Mouse (Mus musculus) limb, embryonic 14.5 days (tissue): ENCODE measurements around the gene Olfr418. TPM values are rescaled to one million over a fixed set of nuclear protein-coding genes. Genes with fewer than 3 reads are reported as not detected.

Experiments
- ATAC-seq: fragments of 200-750 bp; cut with Nextera tagmentation; 2 replicates; pipeline ENCODE4 v1.8.0; 2017; ENCODE audit warnings: low read depth, moderate number of reproducible peaks, moderate TSS enrichment; ENCODE audit not compliant: low FRiP score
- DNase-seq: peaks from one replicate; pipeline ENCODE4 v3.0.0-alpha.2; 2015; ENCODE audit warnings: low spot score
- H3K27ac ChIP-seq: fragments of 300-500 bp; sonication (generic); replicated peaks from 2 replicates; pipeline ENCODE4 v1.5.1; 2014; ENCODE audit warnings: low read depth, mild to moderate bottlenecking, low read length, moderate library complexity, mixed read lengths
- H3K27me3 ChIP-seq: fragments of 300-500 bp; sonication (generic); 2 replicates; pipeline ENCODE4 v1.6.1; 2014; ENCODE audit warnings: low read length, mixed read lengths; ENCODE audit not compliant: control insufficient read depth, insufficient read depth
- H3K36me3 ChIP-seq: fragments of 300-500 bp; sonication (generic); 2 replicates; pipeline ENCODE4 v1.6.1; 2014; ENCODE audit warnings: mild to moderate bottlenecking, low read length, moderate library complexity, mixed read lengths; ENCODE audit not compliant: control insufficient read depth, insufficient read depth
- H3K4me1 ChIP-seq: fragments of 300-500 bp; sonication (generic); 2 replicates; pipeline ENCODE4 v1.6.1; 2014; ENCODE audit warnings: antibody characterized with exemption, low read length, mixed read lengths; ENCODE audit not compliant: control insufficient read depth, insufficient read depth
- H3K4me2 ChIP-seq: fragments of 300-500 bp; sonication (generic); replicated peaks from 2 replicates; pipeline ENCODE4 v1.6.1; 2014; ENCODE audit warnings: low read depth, mild to moderate bottlenecking, low read length, moderate library complexity; ENCODE audit not compliant: severe bottlenecking
- H3K4me3 ChIP-seq: fragments of 300-500 bp; sonication (generic); replicated peaks from 2 replicates; pipeline ENCODE4 v1.5.1; 2014; ENCODE audit warnings: low read length
- H3K9ac ChIP-seq: fragments of 300-500 bp; sonication (generic); 2 replicates; pipeline ENCODE4 v1.6.1; 2014; ENCODE audit warnings: mild to moderate bottlenecking, low read depth, low read length, moderate library complexity; ENCODE audit not compliant: severe bottlenecking
- H3K9me3 ChIP-seq: fragments of 300-500 bp; sonication (generic); 2 replicates; pipeline ENCODE4 v1.6.1; 2016; ENCODE audit warnings: low read length; ENCODE audit not compliant: control insufficient read depth
- POLR2A ChIP-seq: fragments of 200-500 bp; IDR thresholded peaks from 2 replicates; pipeline ENCODE4 v1.8.0; 2012; ENCODE audit warnings: inconsistent platforms, mild to moderate bottlenecking, moderate library complexity, borderline replicate concordance; ENCODE audit not compliant: insufficient read depth, insufficient read length; ENCODE audit errors: extremely low read depth
- WGBS: fragments of 180-500 bp; shearing (Covaris S2); extraction: QIAGEN DNeasy Blood & Tissue Kit; methylation state at CpG from one replicate; pipeline ENCODE4 v1.1.7; 2014; 5-methylcytosine and 5-hydroxymethylcytosine counted together
- polyA plus RNA-seq, 2 experiments: library from polyadenylated mRNA; depleted of rRNA in 1 of 2; stranded (reverse) in 1 of 2; unstranded in 1 of 2; fragments of >200 nt; fragmentation: Nextera tagmentation in 1 of 2; extraction: Ambion mirVana in 1 of 2; gene quantifications; 2 replicates each; pipeline versions ENCODE4 v1.2.1 to v1.2.3; 2012 to 2014

Gene Olfr418
- polyA plus RNA-seq, 2 experiments: not detected

GRCm38 (mm10) chr1:173315725-173316124 lies 49.9 kb downstream of the Olfr418 start:
- DNase-seq: no peak
- TF ChIP-seq POLR2A: no peak

GRCm38 (mm10) chr1:173317925-173318477 lies 52.2 kb downstream of the Olfr418 start:
- no peak for TF ChIP-seq POLR2A
- H3K27ac ChIP-seq: no peak overlapping the region
- no peak for ATAC-seq
- H3K27me3 ChIP-seq: no peaks in the 10 kb centered on the region
- 90% methylated on average over 2 of the region's 2 CpGs for WGBS
- no peak overlapping the region for H3K4me2 ChIP-seq
- H3K9me3 ChIP-seq: no peaks in the 10 kb centered on the region
- no peaks in the 10 kb centered on the region for H3K36me3 ChIP-seq
- H3K9ac ChIP-seq: no peak overlapping the region
- no peak for DNase-seq
- no peak overlapping the region for H3K4me3 ChIP-seq
- no peaks in the 10 kb centered on the region for H3K4me1 ChIP-seq

More at GRCm38 (mm10) chr1:173315725-173316124, 49.9 kb downstream of the Olfr418 start:
- Histone ChIP-seq H3K9ac (no peak overlapping the region), H3K36me3 (no peaks in the 10 kb centered on the region), H3K4me3 (no peak overlapping the region), H3K9me3 (no peaks in the 10 kb centered on the region), H3K27me3 (no peaks in the 10 kb centered on the region), H3K27ac (no peak overlapping the region), H3K4me2 (no peak overlapping the region), H3K4me1 (no peaks in the 10 kb centered on the region)
- WGBS: 88% methylated on average over 3 of the region's 3 CpGs
- ATAC-seq: no peak

- H3K27me3 ChIP-seq: no peaks in the 10 kb centered on the region
- H3K4me3 ChIP-seq: no peak overlapping the region
- 82% methylated on average over 8 of the region's 8 CpGs for WGBS
- ATAC-seq (no peak), DNase-seq (no peak)
- no peak for TF ChIP-seq POLR2A
- H3K9me3 ChIP-seq: no peaks in the 10 kb centered on the region
- H3K27ac ChIP-seq: no peak overlapping the region
- no peaks in the 10 kb centered on the region for H3K4me1 ChIP-seq
- no peak overlapping the region for H3K4me2 ChIP-seq
- H3K9ac ChIP-seq: no peak overlapping the region
- H3K36me3 ChIP-seq: no peaks in the 10 kb centered on the region
These were observed 55.9 kb downstream of the Olfr418 start for GRCm38 (mm10) chr1:173321593-173322248.

DNA sequence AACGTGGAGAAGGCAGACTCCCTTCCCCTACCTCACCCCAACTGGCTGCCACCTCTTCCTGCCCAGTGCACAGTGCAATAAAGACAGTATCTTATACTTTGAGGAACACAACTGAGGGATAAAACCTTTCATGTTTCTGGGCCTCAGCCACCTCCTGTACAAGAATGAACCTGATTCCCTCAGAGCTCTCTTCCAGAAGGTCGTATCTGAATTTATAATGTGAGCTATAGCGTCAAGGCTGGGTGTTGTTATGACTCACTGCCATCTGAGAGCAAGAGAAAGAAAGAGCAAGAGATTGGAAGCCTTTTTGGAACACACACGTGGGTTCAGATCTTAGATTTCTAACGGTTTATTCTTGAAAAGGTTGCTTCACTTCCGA lies 56.4 kb downstream of the Olfr418 start:
- Histone ChIP-seq H3K4me2 (no peak overlapping the region), H3K27ac (no peak overlapping the region), H3K9me3 (no peaks in the 10 kb centered on the region), H3K9ac (no peak overlapping the region), H3K36me3 (no peaks in the 10 kb centered on the region), H3K27me3 (no peaks in the 10 kb centered on the region), H3K4me1 (no peaks in the 10 kb centered on the region), H3K4me3 (no peak overlapping the region)
- TF ChIP-seq POLR2A: no peak
- 71% methylated on average over 6 of the region's 6 CpGs for whole genome bisulfite sequencing
- DNase-seq (no peak), ATAC-seq (no peak)

Other genes starting within 250 kb of the Olfr418 start
- gene Olfr1408, start 128.6 kb upstream of the Olfr418 start, polyA plus RNA-seq (2012; rRNA removed): not detected in 2 replicates
- gene Olfr1408, start 128.6 kb upstream of the Olfr418 start, polyA plus RNA-seq (2014; fragmentation: Nextera tagmentation; extraction: Ambion mirVana): not detected in 2 replicates
- not detected in 2 replicates for gene Olfr1406, start 75.4 kb upstream of the Olfr418 start, polyA plus RNA-seq (2012; rRNA removed)
- not detected in 2 replicates for gene Olfr1406, start 75.4 kb upstream of the Olfr418 start, polyA plus RNA-seq (2014; fragmentation: Nextera tagmentation; extraction: Ambion mirVana)
- not detected in 2 replicates for gene Olfr218, start 68.2 kb upstream of the Olfr418 start, polyA plus RNA-seq (2012; rRNA removed)
- not detected in 2 replicates for gene Olfr218, start 68.2 kb upstream of the Olfr418 start, polyA plus RNA-seq (2014; fragmentation: Nextera tagmentation; extraction: Ambion mirVana)
- gene Olfr1404, start 53.6 kb upstream of the Olfr418 start, polyA plus RNA-seq (2012; rRNA removed): not detected in 2 replicates
- not detected in 2 replicates for gene Olfr1404, start 53.6 kb upstream of the Olfr418 start, polyA plus RNA-seq (2014; fragmentation: Nextera tagmentation; extraction: Ambion mirVana)
- 0.09 and 0.13 TPM in 2 replicates for gene Fcer1a, start 38.8 kb upstream of the Olfr418 start, polyA plus RNA-seq (2012; rRNA removed)
- gene Fcer1a, start 38.8 kb upstream of the Olfr418 start, polyA plus RNA-seq (2014; fragmentation: Nextera tagmentation; extraction: Ambion mirVana): 0.28 TPM in 1 of 2 replicates, not detected in the other
- not detected in 2 replicates for gene Mptx2, start 11.8 kb downstream of the Olfr418 start, polyA plus RNA-seq (2012; rRNA removed)
- gene Mptx2, start 11.8 kb downstream of the Olfr418 start, polyA plus RNA-seq (2014; fragmentation: Nextera tagmentation; extraction: Ambion mirVana): not detected in 2 replicates
- gene Ackr1, start 67.7 kb downstream of the Olfr418 start, polyA plus RNA-seq (2012; rRNA removed): 2.1 and 2.2 TPM in 2 replicates
- gene Ackr1, start 67.7 kb downstream of the Olfr418 start, polyA plus RNA-seq (2014; fragmentation: Nextera tagmentation; extraction: Ambion mirVana): 1.1 TPM in 2 replicates
- gene Aim2, start 84.9 kb downstream of the Olfr418 start, polyA plus RNA-seq (2012; rRNA removed): 1.1 and 1.8 TPM in 2 replicates
- gene Aim2, start 84.9 kb downstream of the Olfr418 start, polyA plus RNA-seq (2014; fragmentation: Nextera tagmentation; extraction: Ambion mirVana): 0.80 and 1.2 TPM in 2 replicates
- gene Cadm3, start 101.7 kb downstream of the Olfr418 start, polyA plus RNA-seq (2012; rRNA removed): 4.7 and 6.1 TPM in 2 replicates
- 2.0 and 2.2 TPM in 2 replicates for gene Cadm3, start 101.7 kb downstream of the Olfr418 start, polyA plus RNA-seq (2014; fragmentation: Nextera tagmentation; extraction: Ambion mirVana)
- gene Ifi206, start 225.0 kb downstream of the Olfr418 start, polyA plus RNA-seq (2012; rRNA removed): 0.11 and 0.18 TPM in 2 replicates
- 0.07 and 0.10 TPM in 2 replicates for gene Ifi206, start 225.0 kb downstream of the Olfr418 start, polyA plus RNA-seq (2014; fragmentation: Nextera tagmentation; extraction: Ambion mirVana)